Mouse (Mus musculus) midbrain, embryonic 12.5 days (tissue): Measurements from ENCODE around the gene Copz1. TPM values are rescaled to one million over a fixed set of nuclear protein-coding genes. Genes with fewer than 3 reads are reported as not detected.

Experiments used
- ATAC-seq: fragments of 200-750 bp; cut with Nextera tagmentation; 2 replicates; pipeline ENCODE4 v1.8.0; 2017; ENCODE audit warnings: low read depth, moderate TSS enrichment, moderate library complexity; ENCODE audit not compliant: low FRiP score
- H3K27ac ChIP-seq: fragments of 300-500 bp; sonication (generic); replicated peaks from 2 replicates; pipeline ENCODE4 v1.5.1; 2016; ENCODE audit warnings: mild to moderate bottlenecking
- H3K27me3 ChIP-seq: fragments of 300-500 bp; sonication (generic); 2 replicates; pipeline ENCODE4 v1.6.1; 2016; ENCODE audit warnings: mild to moderate bottlenecking
- H3K36me3 ChIP-seq: fragments of 300-500 bp; sonication (generic); 2 replicates; pipeline ENCODE4 v1.6.1; 2016
- H3K4me1 ChIP-seq: fragments of 300-500 bp; sonication (generic); 2 replicates; pipeline ENCODE4 v1.6.1; 2016
- H3K4me2 ChIP-seq: fragments of 300-500 bp; sonication (generic); replicated peaks from 2 replicates; pipeline ENCODE4 v1.6.1; 2016; ENCODE audit warnings: mild to moderate bottlenecking, moderate library complexity
- H3K4me3 ChIP-seq: fragments of 300-500 bp; sonication (generic); 2 replicates; pipeline ENCODE4 v1.5.1; 2016; ENCODE audit warnings: mild to moderate bottlenecking
- H3K9ac ChIP-seq: fragments of 300-500 bp; sonication (generic); replicated peaks from 2 replicates; pipeline ENCODE4 v1.6.1; 2016; ENCODE audit warnings: mild to moderate bottlenecking, moderate library complexity
- H3K9me3 ChIP-seq: fragments of 300-500 bp; sonication (generic); 2 replicates; pipeline ENCODE4 v1.6.1; 2016; ENCODE audit warnings: mild to moderate bottlenecking
- WGBS: fragments of 180-500 bp; shearing (Covaris S2); methylation state at CpG from one replicate; pipeline ENCODE4 v1.1.7; 2016; 5-methylcytosine and 5-hydroxymethylcytosine counted together
- polyA plus RNA-seq: library from polyadenylated mRNA; unstranded; fragments of >200 nt; fragmentation: Nextera tagmentation; extraction: Ambion mirVana; gene quantifications from 2 replicates; pipeline ENCODE4 v1.2.1, GENCODE M21; 2016

Gene Copz1
- 232 and 235 TPM in 2 replicates for polyA plus RNA-seq

DNA sequence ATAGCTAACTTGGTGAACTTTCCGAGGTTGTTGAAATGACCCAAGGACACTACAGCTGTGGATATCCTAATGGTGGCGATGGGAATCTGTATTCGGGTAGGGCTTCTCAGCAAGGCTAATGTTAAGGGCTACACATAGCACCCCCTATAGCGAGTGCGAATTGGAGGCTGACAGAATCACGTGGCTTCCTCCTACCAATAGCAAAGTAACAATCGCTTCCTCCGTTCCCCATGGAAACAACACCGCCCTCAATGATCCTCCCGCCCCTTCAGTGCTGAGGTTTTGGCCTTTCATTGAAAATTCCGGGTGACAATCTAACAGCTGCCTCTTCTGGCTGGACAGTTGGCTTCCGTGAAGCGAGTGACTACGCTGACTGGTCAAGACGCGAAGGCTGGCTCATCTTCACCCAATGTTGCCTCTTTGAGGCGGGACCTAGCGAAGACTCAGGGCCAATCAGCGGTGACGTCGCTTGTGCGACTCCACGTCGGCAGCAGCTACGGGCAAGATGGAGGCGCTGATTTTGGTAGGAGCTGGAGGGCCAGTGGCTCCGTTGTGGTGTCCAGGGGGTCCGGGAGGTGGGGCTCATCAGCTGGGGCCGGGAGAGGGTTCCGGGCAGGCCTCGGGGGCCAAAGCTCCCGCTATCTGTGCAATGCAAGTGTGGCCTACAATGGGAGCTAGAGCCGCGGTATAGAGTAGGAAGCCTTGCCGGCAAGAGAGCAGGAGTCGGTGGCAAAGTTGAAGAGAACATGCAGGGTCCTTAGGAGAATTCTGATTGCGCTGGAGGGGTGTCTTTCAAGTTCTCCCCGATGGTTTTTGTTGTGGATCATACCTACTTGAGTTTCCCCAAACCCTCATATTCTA, at the start of gene Copz1:
Copz1 (plus strand) TSS at position 296 of the 861 bp plus-strand sequence.
- Histone ChIP-seq H3K9ac (peak within 1 kb of the TSS; percentile 82), H3K27me3 (no peaks in the 10 kb centered on the region), H3K27ac (peak within 1 kb of the TSS; percentile 58), H3K4me2 (peak within 1 kb of the TSS; percentile 78), H3K4me1 (peaks cover 15% of the 10 kb centered on the region), H3K36me3 (no peaks in the 10 kb centered on the region), H3K4me3 (peak within 1 kb of the TSS; percentile 78), H3K9me3 (no peaks in the 10 kb centered on the region)
- ATAC-seq = peak; percentile 100
- under 1% methylated on average over 38 of the region's 38 CpGs for WGBS

DNA sequence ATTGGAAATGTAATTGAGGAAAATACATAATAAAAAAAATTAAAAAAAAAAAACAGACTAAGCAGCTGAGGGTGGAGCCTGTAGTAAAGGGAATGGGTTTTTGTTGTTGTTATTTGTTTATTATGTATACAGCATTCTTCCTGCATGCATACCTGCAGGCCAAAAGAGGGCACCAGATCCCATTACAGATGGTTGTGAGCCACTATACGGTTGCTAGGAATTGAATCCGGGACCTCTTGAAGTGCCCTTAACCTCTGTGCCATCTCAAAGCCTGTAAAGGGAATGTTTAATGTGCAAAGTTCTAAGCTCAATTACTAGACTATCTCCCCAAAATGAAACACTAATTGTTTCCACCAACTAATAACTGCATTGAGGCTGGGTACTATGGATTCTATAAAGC, 48.4 kb upstream of the Copz1 start:
- ATAC-seq = no peak
- Histone ChIP-seq H3K27me3 (no peaks in the 10 kb centered on the region), H3K9me3 (no peaks in the 10 kb centered on the region), H3K27ac (no peak overlapping the region), H3K4me3 (no peak overlapping the region), H3K4me2 (no peak overlapping the region), H3K9ac (no peak overlapping the region), H3K36me3 (peaks cover 2% of the 10 kb centered on the region; the same call in 1 of the 2 replicates), H3K4me1 (peaks cover 20% of the 10 kb centered on the region)
- 72% methylated on average over 2 of the region's 2 CpGs for WGBS

DNA sequence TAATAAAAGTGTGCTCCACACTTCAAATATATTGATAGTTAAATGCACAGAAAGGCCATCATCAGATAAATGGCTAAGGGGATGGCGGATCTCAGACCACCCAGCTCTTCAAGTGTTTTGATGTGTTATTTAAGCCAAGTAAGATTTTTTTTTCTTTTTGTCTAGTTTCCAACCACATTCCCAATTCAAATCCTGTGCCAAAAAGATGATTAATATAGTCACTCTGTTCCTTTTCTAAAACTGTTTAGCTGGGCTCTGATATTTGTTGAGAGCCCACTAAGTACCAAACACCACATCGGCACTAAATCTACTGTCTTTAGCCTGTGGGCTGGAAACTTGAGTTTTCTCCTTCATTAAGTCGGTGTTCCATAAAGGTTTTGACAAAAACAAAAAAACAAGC, 45.5 kb upstream of the Copz1 start:
- Histone ChIP-seq H3K9ac (no peak overlapping the region), H3K9me3 (no peaks in the 10 kb centered on the region), H3K36me3 (no peaks in the 10 kb centered on the region), H3K4me3 (no peak overlapping the region), H3K27ac (no peak overlapping the region), H3K4me2 (no peak overlapping the region), H3K4me1 (peaks cover 12% of the 10 kb centered on the region; the same call in 1 of the 2 replicates), H3K27me3 (no peaks in the 10 kb centered on the region)
- no peak for ATAC-seq
- WGBS = 89% methylated on average over 3 of the region's 3 CpGs

DNA sequence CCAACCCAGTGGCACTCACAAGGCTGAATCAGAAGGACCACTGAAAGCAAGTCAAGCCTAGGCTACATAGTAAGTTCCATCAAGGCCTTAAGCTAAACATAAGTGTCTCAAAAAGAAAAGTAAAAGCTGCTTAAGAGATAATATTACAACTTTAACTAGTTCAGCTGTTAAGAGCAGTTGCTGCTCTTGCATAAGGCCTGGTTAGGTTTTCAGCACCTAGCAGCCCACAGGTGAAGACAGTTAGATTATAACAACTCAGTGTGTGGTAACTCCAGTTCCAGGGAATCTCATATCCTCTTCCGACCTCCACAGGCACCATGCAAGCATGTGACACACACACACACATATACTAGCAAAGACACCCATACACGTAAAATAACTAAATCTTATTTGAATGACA, 44.9 kb upstream of the Copz1 start:
- H3K4me3 ChIP-seq = no peak overlapping the region
- H3K4me1 ChIP-seq = peaks cover 12% of the 10 kb centered on the region; the same call in 1 of the 2 replicates
- H3K36me3 ChIP-seq = no peaks in the 10 kb centered on the region
- H3K9me3 ChIP-seq = no peaks in the 10 kb centered on the region
- no peak overlapping the region for H3K4me2 ChIP-seq
- no peaks in the 10 kb centered on the region for H3K27me3 ChIP-seq
- 91% methylated on average over 2 of the region's 2 CpGs for WGBS
- ATAC-seq = no peak
- no peak overlapping the region for H3K27ac ChIP-seq
- no peak overlapping the region for H3K9ac ChIP-seq

DNA sequence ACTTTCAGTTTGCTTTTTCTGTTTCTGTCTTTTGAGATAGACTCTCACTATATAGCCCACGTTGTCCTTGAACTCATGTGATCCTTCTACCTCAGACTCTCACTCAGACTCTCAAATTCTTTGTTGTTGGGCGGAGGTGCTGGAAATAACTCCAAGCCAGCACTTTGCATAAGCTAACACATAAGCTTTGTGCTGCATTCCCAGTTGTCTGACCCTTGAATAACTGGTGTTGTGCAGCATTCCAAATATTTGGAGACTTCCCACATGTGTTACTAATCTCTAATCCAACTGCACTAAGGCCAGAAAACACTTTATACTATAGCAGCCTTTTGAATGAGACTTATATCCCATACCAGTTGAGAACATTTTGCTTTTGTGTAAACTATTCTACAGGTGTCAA, 43.6 kb upstream of the Copz1 start:
- Histone ChIP-seq H3K4me1 (peaks cover 12% of the 10 kb centered on the region; the same call in 1 of the 2 replicates), H3K4me2 (no peak overlapping the region), H3K27ac (no peak overlapping the region), H3K4me3 (no peak overlapping the region), H3K36me3 (no peaks in the 10 kb centered on the region), H3K9me3 (no peaks in the 10 kb centered on the region), H3K9ac (no peak overlapping the region), H3K27me3 (no peaks in the 10 kb centered on the region)
- 67% methylated on average over 2 of the region's 2 CpGs for WGBS
- no peak for ATAC-seq

DNA sequence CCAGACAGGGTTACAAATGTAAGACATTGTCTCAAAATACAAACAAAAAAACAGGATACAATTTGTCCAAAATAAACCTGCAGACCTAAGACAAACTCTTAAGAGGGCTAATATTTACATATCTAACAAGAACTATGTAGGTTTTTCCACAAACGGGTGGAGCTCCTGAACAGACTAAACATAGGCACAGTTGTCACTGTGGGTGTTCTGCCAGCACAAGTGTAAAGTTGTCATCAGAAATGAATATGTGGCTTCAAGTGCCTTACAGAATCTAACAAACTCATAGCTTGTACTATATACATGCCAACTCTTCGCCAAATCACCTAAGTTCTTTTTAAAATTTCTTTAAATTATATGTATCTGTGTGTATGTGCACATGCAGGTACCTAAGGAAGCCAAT, 39.4 kb upstream of the Copz1 start:
- Histone ChIP-seq H3K4me3 (no peak overlapping the region), H3K4me2 (no peak overlapping the region), H3K9me3 (no peaks in the 10 kb centered on the region), H3K9ac (no peak overlapping the region), H3K27me3 (no peaks in the 10 kb centered on the region), H3K36me3 (peaks cover 17% of the 10 kb centered on the region), H3K4me1 (peaks cover 9% of the 10 kb centered on the region; the same call in 1 of the 2 replicates), H3K27ac (no peak overlapping the region)
- 88% methylated on average over 2 of the region's 2 CpGs for WGBS
- no peak for ATAC-seq

DNA sequence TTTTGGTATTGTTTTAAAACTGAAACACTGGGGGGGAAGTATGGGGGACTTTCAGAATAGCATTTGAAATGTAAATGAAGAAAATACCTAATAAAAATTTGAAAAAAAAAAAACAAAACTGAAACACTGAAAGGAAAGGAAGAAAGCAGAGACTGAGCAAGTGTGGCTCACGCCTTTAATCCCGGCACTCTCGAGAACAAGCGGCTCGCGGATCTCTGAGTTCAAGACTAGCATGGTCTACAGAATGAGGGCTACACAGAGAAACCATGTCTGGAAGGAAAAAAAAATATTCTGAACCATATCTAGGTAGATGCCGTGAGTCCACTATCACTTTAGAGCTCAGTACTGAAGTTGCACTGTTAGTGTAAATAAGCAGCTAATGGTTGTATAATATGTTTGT, 35.2 kb upstream of the Copz1 start:
- Histone ChIP-seq H3K27ac (no peak overlapping the region), H3K4me2 (no peak overlapping the region), H3K9me3 (no peaks in the 10 kb centered on the region), H3K4me3 (no peak overlapping the region), H3K9ac (no peak overlapping the region), H3K36me3 (peaks cover 27% of the 10 kb centered on the region), H3K27me3 (no peaks in the 10 kb centered on the region), H3K4me1 (peaks cover 15% of the 10 kb centered on the region)
- ATAC-seq = no peak
- 93% methylated on average over 7 of the region's 7 CpGs for WGBS

DNA sequence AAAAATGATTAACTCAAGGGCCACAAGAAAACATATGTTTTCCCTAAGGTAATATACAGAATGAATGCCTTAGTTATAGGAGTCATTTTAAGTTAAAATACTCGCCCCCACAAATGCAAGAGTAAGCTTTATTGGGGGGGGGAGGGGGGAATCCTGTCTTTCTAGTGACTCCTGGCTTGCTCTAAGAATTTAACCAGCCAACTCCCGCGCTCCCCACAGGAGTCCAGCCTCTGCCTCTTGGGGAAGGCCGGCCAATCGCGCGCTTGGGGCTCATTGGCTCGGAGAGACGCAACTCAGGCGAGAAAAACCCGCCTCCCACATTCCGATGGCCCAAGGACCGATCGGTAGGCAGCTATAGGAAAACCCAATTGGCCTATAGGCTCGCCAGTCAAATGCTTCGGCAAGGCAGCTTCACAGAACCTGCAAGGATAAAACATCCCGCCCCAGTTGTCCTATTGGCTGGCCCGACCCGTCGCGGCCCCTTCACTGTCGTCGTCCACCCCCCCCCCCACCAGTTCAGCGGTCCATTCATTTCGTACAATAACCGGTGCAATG, 33.3 kb upstream of the Copz1 start:
- H3K9me3 ChIP-seq = no peaks in the 10 kb centered on the region
- peaks cover 32% of the 10 kb centered on the region for H3K4me1 ChIP-seq
- ATAC-seq = peak; percentile 91
- peak overlapping the region; percentile 62 for H3K9ac ChIP-seq
- peak overlapping the region; percentile 62 for H3K4me2 ChIP-seq
- peak overlapping the region; percentile 72 for H3K4me3 ChIP-seq
- H3K27me3 ChIP-seq = no peaks in the 10 kb centered on the region
- peak overlapping the region; percentile 93 for H3K27ac ChIP-seq
- peaks cover 46% of the 10 kb centered on the region for H3K36me3 ChIP-seq
- WGBS = under 1% methylated on average over 26 of the region's 26 CpGs

DNA sequence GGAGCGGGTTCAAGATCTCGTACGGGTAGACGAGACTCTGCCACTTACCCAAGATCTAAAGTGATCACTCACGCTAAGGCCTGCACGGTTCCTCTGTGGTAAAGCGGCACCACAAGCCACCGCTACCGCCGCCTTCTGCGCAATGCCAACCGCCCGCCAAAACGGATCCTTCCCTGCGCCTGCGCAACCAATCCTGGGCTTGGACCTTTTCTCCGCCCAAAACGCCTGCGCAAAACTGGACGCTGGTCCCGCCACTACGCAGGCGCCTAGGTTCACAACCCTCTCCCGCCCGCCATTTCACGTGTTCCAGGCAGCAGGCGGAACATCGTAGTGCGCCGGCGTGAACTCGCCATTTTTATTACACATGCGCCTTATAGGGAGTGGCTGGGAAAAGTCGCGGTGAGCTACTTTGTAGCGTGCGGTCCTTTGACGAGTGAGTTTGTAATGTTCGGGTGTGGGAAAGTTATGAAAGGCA, 32.8 kb upstream of the Copz1 start, which contains the start of gene Cbx5:
Cbx5 (minus strand) TSS at position 132 of the 475 bp plus-strand sequence.
- H3K9me3 ChIP-seq = no peaks in the 10 kb centered on the region
- peaks cover 32% of the 10 kb centered on the region for H3K4me1 ChIP-seq
- H3K36me3 ChIP-seq = peaks cover 42% of the 10 kb centered on the region
- ATAC-seq = peak; percentile 91
- WGBS = under 1% methylated on average over 39 of the region's 39 CpGs
- H3K27me3 ChIP-seq = no peaks in the 10 kb centered on the region
- H3K27ac ChIP-seq = peak within 1 kb of the TSS; percentile 93
- peak within 1 kb of the TSS; percentile 93 for H3K4me2 ChIP-seq
- H3K4me3 ChIP-seq = peak within 1 kb of the TSS; percentile 72
- H3K9ac ChIP-seq = peak within 1 kb of the TSS; percentile 78

DNA sequence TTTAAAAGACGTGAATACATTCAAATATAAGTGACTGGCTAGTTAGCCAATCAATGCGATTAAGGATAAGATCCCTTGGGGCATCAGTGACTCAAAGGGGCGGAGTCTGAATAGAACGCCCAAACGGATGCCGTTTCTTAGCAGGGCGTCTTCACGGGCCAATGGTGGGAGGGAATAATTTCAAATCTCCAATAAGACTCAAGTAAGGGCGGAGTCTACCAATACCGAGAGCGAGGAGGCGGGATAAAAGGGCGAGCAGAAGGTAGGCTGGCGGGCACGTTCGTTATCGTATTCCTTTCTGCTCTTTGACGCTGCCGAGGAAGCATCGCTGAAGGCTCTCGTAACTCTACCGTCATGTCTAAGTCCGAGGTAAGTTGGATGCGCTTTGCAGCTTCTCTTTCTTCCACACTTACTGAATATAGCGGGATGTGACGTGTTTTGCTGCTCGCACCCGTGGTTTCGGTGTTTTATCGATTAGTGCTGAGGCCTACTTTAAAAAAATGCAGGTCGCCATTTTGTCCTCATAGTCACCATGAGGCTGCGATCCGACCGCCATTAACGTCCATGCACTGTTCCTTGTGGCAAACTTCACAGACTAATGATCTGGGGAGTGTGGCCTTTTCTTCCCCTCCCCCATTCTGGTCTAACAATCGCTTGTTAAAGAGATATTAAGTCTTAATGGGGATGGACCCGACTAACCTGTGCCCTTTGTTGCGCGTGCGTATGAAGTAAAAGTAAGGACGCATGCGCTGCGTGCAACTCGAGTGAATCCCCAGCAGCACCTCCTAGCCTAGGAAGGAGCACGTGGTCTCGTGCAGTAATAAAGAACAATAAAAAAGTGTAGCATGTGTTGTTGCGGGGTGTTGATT, 32.1 kb upstream of the Copz1 start, which contains the start of gene Hnrnpa1:
Hnrnpa1 (plus strand) TSS at position 273 of the 869 bp plus-strand sequence.
- WGBS = under 1% methylated on average over 47 of the region's 47 CpGs
- Histone ChIP-seq H3K27ac (peak within 1 kb of the TSS; percentile 93), H3K4me1 (peaks cover 35% of the 10 kb centered on the region), H3K4me3 (peak within 1 kb of the TSS; percentile 72), H3K4me2 (peak within 1 kb of the TSS; percentile 93), H3K9ac (peak within 1 kb of the TSS; percentile 78), H3K36me3 (peaks cover 41% of the 10 kb centered on the region), H3K9me3 (no peaks in the 10 kb centered on the region), H3K27me3 (no peaks in the 10 kb centered on the region)
- ATAC-seq = peak; percentile 91
